Mouse (Mus musculus) E14TG2a.4 (cell line): ENCODE measurements at regions not wholly inside any gene's neighbourhood (a gene's known extent, or its start where the extent isn't known, plus 50 kb on each side); places are given as distances from the start of the nearest gene placed in this dataset.

Source experiments
- CTCF ChIP-seq: conservative IDR thresholded peaks from 2 replicates; pipeline ENCODE4 v1.5.1; 2014; ENCODE audit warnings: low read length
- NANOG ChIP-seq: IDR thresholded peaks from 2 replicates; pipeline ENCODE4 v1.6.1; 2014; ENCODE audit warnings: borderline replicate concordance, low read length, mixed read lengths
- POU5F1 ChIP-seq: IDR thresholded peaks from 2 replicates; pipeline ENCODE4 v1.6.1; 2014; ENCODE audit warnings: low read length, borderline replicate concordance

- TF ChIP-seq CTCF (no peak), NANOG (no peak), POU5F1 (no peak)
Measured at GRCm38 (mm10) chr2:178990959-178991358, 451.3 kb upstream of the Cdh4 start.
